Mouse (Mus musculus) spleen, adult 2 months (tissue): ENCODE measurements around the gene Ehd2. TPM values are rescaled to one million over a fixed set of nuclear protein-coding genes. Genes with fewer than 3 reads are reported as not detected.

Experiments
- DNase-seq, 2 experiments: peaks; one replicate each; pipeline versions ENCODE4 v3.0.0 to v3.0.0-alpha.2; 2012 to 2021; ENCODE audit warnings: low spot score in 2 of 2, low read depth in 1 of 2
- H3K27ac ChIP-seq: fragments of 200-500 bp; 2 replicates; pipeline ENCODE4 v1.5.1; 2012; ENCODE audit warnings: low read length, inconsistent platforms; ENCODE audit not compliant: insufficient read depth
- H3K27me3 ChIP-seq: fragments of 200-500 bp; 2 replicates; pipeline ENCODE4 v1.6.1; 2012; ENCODE audit warnings: mild to moderate bottlenecking, moderate library complexity, low read length, inconsistent platforms; ENCODE audit not compliant: control insufficient read depth, insufficient read depth
- H3K36me3 ChIP-seq: fragments of 200-500 bp; 2 replicates; pipeline ENCODE4 v1.6.1; 2012; ENCODE audit warnings: mild to moderate bottlenecking, low read length, inconsistent platforms; ENCODE audit not compliant: control insufficient read depth, insufficient read depth
- H3K4me1 ChIP-seq: fragments of 200-500 bp; 2 replicates; pipeline ENCODE4 v1.6.1; 2011; ENCODE audit warnings: inconsistent platforms; ENCODE audit not compliant: control insufficient read depth, insufficient read depth, insufficient read length
- H3K4me3 ChIP-seq: fragments of 200-500 bp; 2 replicates; pipeline ENCODE4 v1.5.1; 2011; ENCODE audit warnings: mild to moderate bottlenecking, inconsistent platforms; ENCODE audit not compliant: insufficient read depth, insufficient read length; ENCODE audit errors: extremely low read depth
- CTCF ChIP-seq: fragments of 200-500 bp; IDR thresholded peaks from 2 replicates; pipeline ENCODE4 v1.5.1; 2011; ENCODE audit warnings: mild to moderate bottlenecking, inconsistent platforms; ENCODE audit not compliant: insufficient read depth, insufficient read length, insufficient replicate concordance; ENCODE audit errors: extremely low read depth
- POLR2A ChIP-seq: fragments of 200-500 bp; IDR thresholded peaks from 2 replicates; pipeline ENCODE4 v1.6.1; 2011; ENCODE audit warnings: low read depth, low read length, inconsistent platforms
- WGBS: fragments of 180-500 bp; shearing (Covaris S2); methylation state at CpG from one replicate; pipeline ENCODE4 v1.1.7; 2018; 5-methylcytosine and 5-hydroxymethylcytosine counted together
- polyA plus RNA-seq: library from polyadenylated mRNA; depleted of rRNA; stranded (reverse); fragments of >200 nt; gene quantifications from 2 replicates; pipeline ENCODE4 v1.2.3, GENCODE M21; 2012

The Ehd2 gene
- polyA plus RNA-seq, 1 experiment, result 17.2 TPM

DNA sequence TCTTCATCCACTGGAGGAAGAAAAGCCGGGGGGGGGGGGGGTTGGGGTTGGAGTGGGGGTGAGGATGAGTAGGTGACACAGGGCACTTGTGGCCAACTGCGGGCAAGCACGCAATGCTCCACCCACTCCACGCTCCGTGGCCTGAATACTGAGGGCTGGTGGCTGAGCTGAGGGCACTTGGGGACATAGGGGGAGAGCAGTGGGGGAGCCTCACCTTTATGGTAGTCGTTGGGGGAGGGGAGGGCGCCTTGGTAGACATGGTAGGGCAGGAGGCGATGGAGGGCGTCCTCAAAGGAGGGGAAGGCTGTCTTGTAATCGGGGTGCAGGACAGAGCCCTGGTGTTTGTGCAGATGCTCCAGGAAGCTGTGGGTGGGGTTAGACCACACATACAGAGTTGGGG, 8.1 kb upstream of the Ehd2 start:
- Histone ChIP-seq H3K4me1 (no peaks in the 10 kb centered on the region), H3K4me3 (no peak overlapping the region), H3K27ac (no peak overlapping the region), H3K27me3 (no peaks in the 10 kb centered on the region), H3K36me3 (peaks cover 40% of the 10 kb centered on the region)
- DNase-seq, result no peak
- WGBS, result 86% methylated on average over 10 of the region's 10 CpGs
- TF ChIP-seq POLR2A (no peak), CTCF (no peak)

DNA sequence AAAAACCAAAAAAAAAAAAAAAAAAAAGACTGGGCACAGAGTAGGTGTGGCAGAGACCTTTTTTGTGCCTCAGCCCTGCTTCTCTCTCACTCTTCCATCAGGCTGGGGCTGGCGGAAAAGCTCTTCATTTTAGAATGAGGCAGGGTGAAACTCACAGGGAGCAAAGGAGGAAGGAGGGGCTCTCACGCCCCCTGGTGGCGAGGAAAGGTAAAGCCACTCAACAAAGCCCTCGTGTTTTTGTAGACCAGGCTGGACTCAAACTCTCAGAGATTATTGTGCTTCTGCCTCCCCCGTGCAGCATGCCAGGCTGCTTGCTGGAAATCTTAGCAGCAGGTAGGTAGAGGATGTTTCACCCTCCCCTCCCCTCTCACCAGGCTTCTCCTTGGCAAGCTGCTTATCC, 7.3 kb upstream of the Ehd2 start:
- TF ChIP-seq CTCF, result peak; percentile 90
- no peak for TF ChIP-seq POLR2A
- peak; percentile 37 to 58 for DNase-seq
- WGBS, result 25% methylated on average over 5 of the region's 5 CpGs

DNA sequence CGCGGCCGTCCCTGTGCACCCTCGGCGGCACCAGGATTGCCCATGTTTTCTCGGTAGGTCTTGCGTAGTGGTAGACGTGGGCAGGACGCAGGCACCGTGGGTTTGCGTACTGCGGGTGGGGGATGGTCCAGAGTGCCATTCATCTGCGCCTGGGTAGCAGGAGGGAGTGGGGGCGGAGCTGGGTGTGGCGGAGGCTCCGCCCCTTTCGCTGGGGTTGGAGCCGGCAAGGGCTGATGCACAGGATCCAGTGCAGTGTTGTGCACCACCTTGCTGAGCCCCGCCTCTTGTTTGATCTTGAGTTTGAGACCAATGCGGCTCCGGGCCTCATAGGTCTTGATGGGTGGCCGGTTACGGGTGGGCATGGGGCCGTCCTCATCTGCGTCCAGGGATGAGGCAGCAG, 4.9 kb upstream of the Ehd2 start:
- no peaks in the 10 kb centered on the region; the same call in 1 of the 2 replicates for H3K4me1 ChIP-seq
- no peak for DNase-seq
- TF ChIP-seq POLR2A (no peak), CTCF (no peak)
- 95% methylated on average over 25 of the region's 25 CpGs for whole genome bisulfite sequencing
- no peak overlapping the region for H3K27ac ChIP-seq
- no peak overlapping the region for H3K4me3 ChIP-seq
- H3K36me3 ChIP-seq, result peaks cover 26% of the 10 kb centered on the region
- H3K27me3 ChIP-seq, result no peaks in the 10 kb centered on the region

More for the DNA sequence above, 7.3 kb upstream of the Ehd2 start:
- H3K36me3 ChIP-seq, result peaks cover 38% of the 10 kb centered on the region
- no peaks in the 10 kb centered on the region for H3K4me1 ChIP-seq
- H3K27ac ChIP-seq, result no peak overlapping the region
- no peak overlapping the region for H3K4me3 ChIP-seq
- H3K27me3 ChIP-seq, result no peaks in the 10 kb centered on the region

GRCm38 (mm10) chr7:15969674-15970073, 2.3 kb upstream of the Ehd2 start:
- Histone ChIP-seq H3K27ac (no peak overlapping the region), H3K4me3 (no peak overlapping the region), H3K36me3 (peaks cover 17% of the 10 kb centered on the region), H3K27me3 (no peaks in the 10 kb centered on the region), H3K4me1 (no peaks in the 10 kb centered on the region; the same call in 1 of the 2 replicates)
- WGBS, result 89% methylated on average over 3 of the region's 3 CpGs
- no peak for DNase-seq
- TF ChIP-seq CTCF, result no peak
- TF ChIP-seq POLR2A, result no peak

DNA sequence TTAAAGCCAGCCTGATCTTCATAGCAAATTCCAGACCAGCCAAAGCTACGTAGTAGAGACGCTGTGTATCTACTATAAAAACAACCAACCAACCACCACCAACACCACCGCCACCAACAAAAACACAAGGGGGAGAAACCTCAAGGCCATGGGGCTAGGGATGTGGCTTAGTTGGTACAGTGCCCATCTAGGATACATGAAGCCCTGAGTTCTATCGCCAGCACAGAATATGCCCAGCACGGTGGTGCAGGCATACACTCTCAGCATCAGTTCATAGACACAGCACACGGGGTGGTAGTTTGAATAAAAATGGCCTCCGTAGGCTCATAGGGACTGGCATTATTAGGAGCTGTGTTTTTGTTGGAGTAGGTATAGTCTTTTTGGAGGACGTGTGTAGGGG, 955 bp upstream of the Ehd2 start:
- DNase-seq, result no peak
- H3K27me3 ChIP-seq, result no peaks in the 10 kb centered on the region
- H3K27ac ChIP-seq, result no peak overlapping the region
- no peak overlapping the region for H3K4me3 ChIP-seq
- 91% methylated on average over 8 of the region's 8 CpGs for WGBS
- H3K4me1 ChIP-seq, result peaks cover under 1% of the 10 kb centered on the region
- peaks cover 16% of the 10 kb centered on the region for H3K36me3 ChIP-seq
- TF ChIP-seq POLR2A, result no peak
- TF ChIP-seq CTCF, result no peak

- Histone ChIP-seq H3K4me1 (peaks cover 9% of the 10 kb centered on the region), H3K27me3 (no peaks in the 10 kb centered on the region), H3K4me3 (no peak overlapping the region; the same call in 1 of the 2 replicates), H3K36me3 (peaks cover 3% of the 10 kb centered on the region), H3K27ac (no peak overlapping the region)
- no peak for DNase-seq
- TF ChIP-seq CTCF (no peak), POLR2A (no peak)
- 71% methylated on average over 3 of the region's 3 CpGs for WGBS
These were observed 878 bp downstream of the Ehd2 start for GRCm38 (mm10) chr7:15966489-15966888.

- TF ChIP-seq CTCF (no peak), POLR2A (no peak)
- Histone ChIP-seq H3K27me3 (no peaks in the 10 kb centered on the region), H3K4me1 (peaks cover 9% of the 10 kb centered on the region), H3K4me3 (peak overlapping the region; percentile 50; the same call in 1 of the 2 replicates), H3K27ac (peak overlapping the region; percentile 90), H3K36me3 (no peaks in the 10 kb centered on the region)
- DNase-seq, result peak in 1 of 2 experiments; percentile 60
- 36% methylated on average over 32 of the region's 32 CpGs for WGBS
These were observed 3.3 kb downstream of the Ehd2 start for GRCm38 (mm10) chr7:15963798-15964652.
